Mouse (Mus musculus): ENCODE measurements around the gene Ezh1.

GRCm38 (mm10) chr11:101180846-101181740 is 45.2 kb downstream of the Ezh1 start:
- no peak for TF ChIP-seq GATA2 (IDR thresholded peaks at IDR 0.05; ENCODE audit: borderline replicate concordance, low read depth, low read length)
- TF ChIP-seq TAL1 (conservative IDR thresholded peaks at IDR 0.05; ENCODE audit: low read depth, low read length): no peak
- TF ChIP-seq CTCF (IDR thresholded peaks at IDR 0.05; ENCODE audit: low read depth, low read length): peak; percentile 48; the same call in 1 of the 2 replicates
- TF ChIP-seq POLR2AphosphoS5 (IDR thresholded peaks at IDR 0.05; ENCODE audit: insufficient replicate concordance, low read depth, low read length): no peak

Measured in G1E (cell line).